38 mouse cellular contexts compared by ENCODE assay signal in the genomic region with DNA sequence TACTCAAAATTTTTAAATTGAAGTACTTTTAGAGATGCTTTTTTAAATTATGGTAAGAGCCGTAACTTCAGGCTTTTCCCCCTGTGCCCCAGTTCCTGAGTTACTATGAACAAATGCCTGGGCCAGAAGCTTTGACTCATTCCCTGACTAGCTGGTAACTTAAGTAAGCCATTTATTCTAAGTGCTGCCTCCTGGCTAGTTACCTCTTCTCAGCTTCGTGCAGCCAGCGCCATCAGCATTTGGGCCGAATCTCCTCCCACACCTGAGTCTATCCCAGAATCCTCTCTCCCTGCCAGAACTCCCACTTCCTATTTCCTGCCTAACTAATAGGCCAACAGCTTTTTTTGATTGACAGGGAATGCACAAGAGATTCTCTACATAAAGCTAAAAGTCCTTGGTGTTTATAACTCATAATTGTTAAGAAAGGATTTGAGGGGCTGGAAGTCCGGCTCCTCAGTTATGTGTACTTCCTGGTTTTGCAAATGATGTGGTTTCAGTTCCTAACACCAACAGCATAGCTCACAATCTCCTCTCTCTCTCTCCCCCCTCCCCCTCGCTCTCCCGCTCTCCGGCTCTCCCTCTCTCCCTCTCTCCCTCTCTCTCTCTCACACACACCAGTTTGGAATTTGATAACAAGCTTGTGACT. TPM values are rescaled to one million over a fixed set of nuclear protein-coding genes. Genes with fewer than 3 reads are reported as not detected.
DNase-seq lines count a peak whose midpoint lies in the region; ATAC-seq and TF ChIP-seq lines count a peak whose summit lies in the region.
"Had no signal": no experiment of that assay in that cellular context is flagged by ENCODE, and none has a peak within 500 bp of the region (broad histone marks: within the 10 kb centered on the region; RNA-seq: fewer than 3 reads in every experiment).

No protein-coding gene starts in this region.

- TF ChIP-seq CTCF in kidney, adult 2 months (conservative IDR thresholded peaks at IDR 0.05; ENCODE audit: insufficient read depth, insufficient read length, low read depth, low read length): no peak
- no peak for TF ChIP-seq CTCF in CH12.LX (conservative IDR thresholded peaks at IDR 0.05 in 1 of 2, IDR thresholded peaks at IDR 0.05 in 1 of 2; ENCODE audit: low read depth in 2 of 2, low read length in 2 of 2)
- TF ChIP-seq CTCF in heart, adult 2 months (IDR thresholded peaks at IDR 0.05): no peak

- DNase-seq in kidney, adult 9 months: peak; percentile 40
- no peak for DNase-seq in kidney, adult 2 months
- DNase-seq in CH12.LX (ENCODE audit: extremely low read depth): peak; percentile 29
- peak; percentile 49 for DNase-seq in splenic B cell, adult 2 months (ENCODE audit: low read depth, low spot score)
- no peak for DNase-seq in retina, postnatal 1 day
- no peak for DNase-seq in heart, adult 2 months
- DNase-seq: adrenal gland, postnatal 14 days; B cell, adult 2 months; cerebellum, adult 11-12 months; cerebellum, adult 9-11 months; gastrocnemius, postnatal 10 days; heart, postnatal 4 days; kidney, postnatal 4 days; right cerebral cortex, adult 18-20 months; spleen, adult 18-20 months; thymus, postnatal 4 days had no signal

- H3K27me3 ChIP-seq in kidney, adult 2 months (replicated peaks; ENCODE audit: control insufficient read depth, insufficient read depth, low read length): no peaks in the 10 kb centered on the region
- H3K27me3 ChIP-seq in CH12.LX (replicated peaks): no peaks in the 10 kb centered on the region
- no peaks in the 10 kb centered on the region for H3K27me3 ChIP-seq in splenic B cell, adult 2 months (ENCODE audit: control insufficient read depth, insufficient read depth, low read length, poor library complexity, severe bottlenecking)
- H3K27me3 ChIP-seq in heart, adult 2 months (ENCODE audit: control insufficient read depth, insufficient read depth, low read length): no peaks in the 10 kb centered on the region
- H3K27me3 ChIP-seq: kidney, embryonic 15.5 days; limb, embryonic 12.5 days; liver, embryonic 15.5 days; lung, embryonic 15.5 days; midbrain, embryonic 15.5 days; neural tube, embryonic 15.5 days; Patski had no signal

- H3K4me2 ChIP-seq in CH12.LX (ENCODE audit: insufficient read depth, low read depth, poor library complexity, severe bottlenecking): 0 out of 2 replicates have a peak overlapping the region, but pooled peaks have one; percentile 5
- H3K4me2 ChIP-seq: hindbrain, embryonic 14.5 days; kidney, embryonic 15.5 days; limb, embryonic 12.5 days; liver, embryonic 15.5 days; lung, embryonic 15.5 days; midbrain, embryonic 15.5 days; neural tube, embryonic 15.5 days had no signal

- no peak overlapping the region for H3K9ac ChIP-seq in CH12.LX (ENCODE audit: insufficient read depth, low read depth)
- H3K9ac ChIP-seq in heart, adult 2 months (ENCODE audit: low read depth, low read length): no peak overlapping the region
- H3K9ac ChIP-seq: hindbrain, embryonic 14.5 days; kidney, embryonic 15.5 days; limb, embryonic 12.5 days; liver, embryonic 15.5 days; lung, embryonic 15.5 days; midbrain, embryonic 15.5 days; neural tube, embryonic 15.5 days had no signal

- WGBS in kidney, adult 2 months: 73% methylated on average over 8 of the region's 8 CpGs
- WGBS in heart, adult 2 months: 62% methylated on average over 8 of the region's 8 CpGs

- TF ChIP-seq POLR2A in kidney, adult 2 months (IDR thresholded peaks at IDR 0.05; ENCODE audit: low read depth, low read length): no peak
- no peak for TF ChIP-seq POLR2A in CH12.LX (IDR thresholded peaks at IDR 0.05; ENCODE audit: low read depth, low read length)
- no peak for TF ChIP-seq POLR2A in heart, adult 2 months (IDR thresholded peaks at IDR 0.05; ENCODE audit: insufficient read depth, low read depth, low read length)

- in situ Hi-C loops in CH12.LX (cut with MboI; ENCODE audit: low pct_ligation_motif_present, low pct_unique_long_range_greater_than_20kb, low sequenced_read_pairs): no loop called here

- H3K36me3 ChIP-seq in kidney, adult 2 months (ENCODE audit: control insufficient read depth, insufficient read depth, low read length): no peaks in the 10 kb centered on the region; the same call in 1 of the 2 replicates
- H3K36me3 ChIP-seq in CH12.LX (replicated peaks in 1 of 2; ENCODE audit: control insufficient read depth in 1 of 2, insufficient read depth in 1 of 2, low read length in 1 of 2): peaks cover 21 to 39% of the 10 kb centered on the region in 2 experiments
- peaks cover 2% of the 10 kb centered on the region for H3K36me3 ChIP-seq in splenic B cell, adult 2 months (ENCODE audit: control insufficient read depth, insufficient read depth, low read length, poor library complexity, severe bottlenecking)
- no peaks in the 10 kb centered on the region for H3K36me3 ChIP-seq in heart, adult 2 months (ENCODE audit: control insufficient read depth, insufficient read depth, low read length)

- dilution Hi-C loops in CH12.LX (cut with MboI; ENCODE audit: extremely low pct_ligation_motif_present, extremely low pct_unique_long_range_greater_than_20kb, low sequenced_read_pairs): no loop called here

- no peak for TF ChIP-seq EP300 in CH12.LX (IDR thresholded peaks at IDR 0.05; ENCODE audit: low read length)
- TF ChIP-seq EP300 in heart, adult 2 months (IDR thresholded peaks at IDR 0.05; ENCODE audit: insufficient read depth, low read depth, low read length): no peak

- intact Hi-C loops in heart, adult 2 months (cut with DNase I): no loop called here

- no peaks in the 10 kb centered on the region for H3K4me1 ChIP-seq in kidney, adult 2 months (ENCODE audit: control insufficient read depth, insufficient read depth, low read length)
- H3K4me1 ChIP-seq in CH12.LX (ENCODE audit: control insufficient read depth in 1 of 2, insufficient read depth in 2 of 2): peaks cover 0 to 9% of the 10 kb centered on the region in 2 experiments; a peak in 3 of 4 replicates
- H3K4me1 ChIP-seq in heart, adult 2 months (ENCODE audit: control insufficient read depth, insufficient read depth, low read length): peaks cover 7% of the 10 kb centered on the region
- H3K4me1 ChIP-seq: liver, embryonic 15.5 days; midbrain, embryonic 15.5 days had no signal

- ATAC-seq in hematopoietic stem cell, adult 5-6 weeks (replicated peaks in 1 of 2; ENCODE audit: insufficient read depth in 1 of 2, low FRiP score in 2 of 2, low TSS enrichment in 1 of 2, low read depth in 1 of 2, poor library complexity in 2 of 2, severe bottlenecking in 2 of 2): peak; percentile 51 to 54; a peak in 2 of 4 replicates
- ATAC-seq: forebrain, embryonic 16.5 days; intestine, postnatal 0 days; midbrain, embryonic 15.5 days had no signal

- H3K9me3 ChIP-seq in CH12.LX (replicated peaks; ENCODE audit: low read length): no peaks in the 10 kb centered on the region
- H3K9me3 ChIP-seq: heart, embryonic 10.5 days; kidney, embryonic 15.5 days; limb, embryonic 12.5 days; liver, embryonic 15.5 days; lung, embryonic 15.5 days; midbrain, embryonic 15.5 days; neural tube, embryonic 15.5 days had no signal

- H3K27ac ChIP-seq in kidney, adult 2 months (ENCODE audit: insufficient read depth, low read depth, low read length): no peak overlapping the region
- no peak overlapping the region for H3K27ac ChIP-seq in CH12.LX (ENCODE audit: insufficient read depth, low read depth)
- H3K27ac ChIP-seq in heart, adult 2 months: no peak overlapping the region
- H3K27ac ChIP-seq: heart, embryonic 10.5 days; hindbrain, embryonic 14.5 days; kidney, embryonic 15.5 days; limb, embryonic 12.5 days; liver, embryonic 15.5 days; lung, embryonic 15.5 days; midbrain, embryonic 15.5 days; neural tube, embryonic 15.5 days had no signal

- TF ChIP-seq RAD21 in CH12.LX (IDR thresholded peaks at IDR 0.05; ENCODE audit: low read depth, low read length): no peak

- H3K79me2 ChIP-seq in CH12.LX (replicated peaks; ENCODE audit: control insufficient read depth, extremely low read depth, insufficient read depth, poor library complexity, severe bottlenecking): no peaks in the 10 kb centered on the region
- H3K79me2 ChIP-seq in heart, adult 2 months (replicated peaks; ENCODE audit: control insufficient read depth, insufficient read depth, low read length): no peaks in the 10 kb centered on the region

- no peak overlapping the region for H3K4me3 ChIP-seq in kidney, adult 2 months (ENCODE audit: insufficient read depth, low read depth, low read length)
- H3K4me3 ChIP-seq in CH12.LX (replicated peaks in 1 of 3; ENCODE audit: low read depth in 2 of 3, low read length in 2 of 3, poor library complexity in 1 of 3): no peak overlapping the region
- H3K4me3 ChIP-seq in heart, adult 2 months: no peak overlapping the region
- H3K4me3 ChIP-seq: erythroblast, embryonic 14.5 days; heart, embryonic 10.5 days; kidney, embryonic 15.5 days; limb, embryonic 12.5 days; liver, embryonic 15.5 days; lung, embryonic 15.5 days; midbrain, embryonic 15.5 days; neural tube, embryonic 15.5 days had no signal

TF ChIP-seq in CH12.LX, 34 proteins besides CTCF, POLR2A, EP300 and RAD21:
- no peak for TF ChIP-seq CHD2 (IDR thresholded peaks at IDR 0.05; ENCODE audit: low read length)
- 0 out of 2 replicates have a peak, but pooled peaks have one; percentile 12 for TF ChIP-seq IRF4 (IDR thresholded peaks at IDR 0.05; ENCODE audit: low read depth, low read length)
- TF ChIP-seq ELF1 (IDR thresholded peaks at IDR 0.05; ENCODE audit: low read depth, low read length): peak; percentile 59; the same call in 1 of the 2 replicates

RNA-seq across cellular contexts. Expression of a gene that starts 4.9 kb away (rescaled TPM):
- polyA plus RNA-seq in kidney, adult 2 months (2012; rRNA removed): 0.03 TPM in 1 of 2 replicates, not detected in the other
- total RNA-seq in CH12.LX (2012; rRNA removed): not detected in 2 replicates
- not detected in 2 replicates for total RNA-seq in CH12.LX (2014; rRNA removed)
- polyA plus RNA-seq in CH12.LX (2012; ENCODE audit: insufficient read length, low read depth): not detected in 2 replicates
- not detected in 2 replicates for total RNA-seq in hematopoietic stem cell, adult 5-6 weeks (2017)
- total RNA-seq in heart, adult 2 months (2021): not detected
- polyA plus RNA-seq in heart, adult 2 months (2012; rRNA removed): not detected in 2 replicates
- total RNA-seq: adrenal gland, postnatal 14 days; gastrocnemius, postnatal 10 days; heart, postnatal 4 days; left cerebral cortex, adult 18-20 months; liver, adult 2 months; megakaryocyte-erythroid progenitor cell, adult 5-6 weeks; MEL had no signal
- polyA plus RNA-seq: erythroblast, embryonic 14.5 days; forebrain, embryonic 11.5 days; forebrain, embryonic 16.5 days; heart, embryonic 10.5 days; heart, embryonic 16.5 days; hindbrain, embryonic 14.5 days; intestine, postnatal 0 days; limb, embryonic 12.5 days; liver, adult 2 months; liver, embryonic 15.5 days; midbrain, embryonic 15.5 days; stomach, embryonic 14.5 days; testis, adult 2 months; thymus, postnatal 0 days had no signal

RNA-seq across cellular contexts. Expression of a gene that starts 20.1 kb away (rescaled TPM):
- 14.8 and 15.3 TPM in 2 replicates for polyA plus RNA-seq in kidney, adult 2 months (2012; rRNA removed)
- total RNA-seq in CH12.LX (2012; rRNA removed): 3.3 and 3.9 TPM in 2 replicates
- total RNA-seq in CH12.LX (2014; rRNA removed): 2.2 and 2.9 TPM in 2 replicates
- polyA plus RNA-seq in CH12.LX (2012; ENCODE audit: insufficient read length, low read depth): 16.2 and 22.2 TPM in 2 replicates
- total RNA-seq in hematopoietic stem cell, adult 5-6 weeks (2017): 9.2 and 12.2 TPM in 2 replicates
- total RNA-seq in heart, adult 2 months (2021): 1 to 10 TPM; 7.2 to 7.9 TPM
- 10.3 and 14.4 TPM in 2 replicates for polyA plus RNA-seq in heart, adult 2 months (2012; rRNA removed)

RNA-seq across cellular contexts. Expression of a gene that starts 20.4 kb away (rescaled TPM):
- polyA plus RNA-seq in kidney, adult 2 months (2012; rRNA removed): 9.7 and 10.6 TPM in 2 replicates
- total RNA-seq in CH12.LX (2012; rRNA removed): 4.6 and 5.8 TPM in 2 replicates
- 7.2 and 7.9 TPM in 2 replicates for total RNA-seq in CH12.LX (2014; rRNA removed)
- 7.2 and 7.3 TPM in 2 replicates for polyA plus RNA-seq in CH12.LX (2012; ENCODE audit: insufficient read length, low read depth)
- 9.7 and 10.3 TPM in 2 replicates for total RNA-seq in hematopoietic stem cell, adult 5-6 weeks (2017)
- total RNA-seq in heart, adult 2 months (2021): 1 to 10 TPM; 5.0 to 5.2 TPM
- polyA plus RNA-seq in heart, adult 2 months (2012; rRNA removed): 3.8 and 6.3 TPM in 2 replicates

Comparison
In these comparisons a context has a peak if more than half of its experiments do, and no peak if none do; other contexts are left out.
1. DNase-seq: peak in kidney, adult 9 months (single experiment), CH12.LX (single experiment) and splenic B cell, adult 2 months (single experiment); none in kidney, adult 2 months (single experiment), retina, postnatal 1 day (single experiment) and heart, adult 2 months (0 of 2).